Mouse (Mus musculus) kidney, adult 8-10 months (tissue): ENCODE results near the gene Tomm40.

Source experiments
- DNase-seq, 2 experiments: peaks; one replicate each; pipeline ENCODE4 v3.0.0; 2022

Tomm40 gene

DNA sequence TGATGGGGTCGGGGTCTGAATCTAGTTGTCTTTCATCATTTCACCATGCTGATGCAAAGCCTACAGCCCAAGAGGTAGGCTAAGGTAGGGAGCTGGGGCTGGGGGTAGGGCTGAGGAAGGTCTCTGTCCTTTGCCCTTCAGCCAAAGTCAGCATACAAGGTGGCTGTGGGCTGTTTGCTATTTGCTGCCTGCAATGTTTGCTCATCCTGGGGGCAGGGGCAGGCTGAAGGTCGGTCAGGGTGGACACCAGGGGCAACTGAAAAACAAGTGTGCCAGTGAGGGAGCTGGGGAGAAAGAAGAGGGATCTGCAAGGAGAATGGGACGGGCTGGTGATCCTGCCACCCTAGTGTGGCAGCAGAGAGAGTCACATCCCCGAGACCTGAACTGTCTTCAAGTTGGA lies 29.9 kb downstream of the Tomm40 start:
- DNase-seq, result no peak

DNA sequence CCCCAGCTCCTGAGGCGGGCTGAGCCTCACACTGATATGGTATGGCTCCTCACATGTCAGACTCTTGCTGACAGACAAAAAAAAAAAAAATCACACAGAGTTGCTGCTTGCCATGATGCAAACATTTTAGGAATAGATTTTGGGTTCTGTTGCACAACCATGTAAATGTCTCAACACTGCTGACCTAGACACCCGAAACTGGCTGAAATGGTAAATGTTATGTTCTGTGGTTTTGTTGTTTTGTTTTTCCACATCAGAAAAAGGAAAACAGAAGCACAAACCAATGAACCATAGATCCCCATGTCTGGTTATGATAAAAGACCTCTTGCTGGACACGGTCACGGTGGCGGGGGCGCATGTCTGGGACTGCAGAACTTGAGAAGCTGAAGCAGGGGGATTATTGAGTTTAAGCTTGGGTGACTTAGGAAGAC lies 31.5 kb downstream of the Tomm40 start:
- DNase-seq, result no peak

DNA sequence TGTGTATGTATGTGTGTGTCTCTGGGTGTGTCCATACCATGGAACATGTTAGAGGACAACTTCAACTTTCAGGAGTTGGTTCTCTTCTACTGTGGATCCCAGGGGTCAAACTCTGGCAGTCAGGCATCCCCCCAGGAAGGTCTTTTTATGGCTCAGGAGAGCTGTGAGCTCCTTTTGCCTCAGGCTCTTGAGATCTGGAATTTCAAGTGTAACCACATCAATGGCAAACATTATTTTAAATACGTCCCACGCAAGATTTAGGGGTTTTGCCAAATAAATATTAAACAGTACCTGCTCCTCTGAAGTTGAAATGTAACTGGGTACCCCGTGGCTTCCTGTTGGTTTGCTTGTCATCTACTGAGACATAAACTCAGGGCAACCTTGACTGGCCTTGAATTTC lies 32.3 kb downstream of the Tomm40 start:
- no peak for DNase-seq

- no peak for DNase-seq
Observed at GRCm38 (mm10) chr7:19681202-19681694, 34.0 kb downstream of the Tomm40 start, which contains the start of the genes Gm44805 and Apoc4. Gm44805 (minus strand) TSS chr7:19681423. Apoc4 (minus strand) TSS chr7:19681479.

GRCm38 (mm10) chr7:19680702-19681101 lies 34.5 kb downstream of the Tomm40 start:
- no peak for DNase-seq

DNA sequence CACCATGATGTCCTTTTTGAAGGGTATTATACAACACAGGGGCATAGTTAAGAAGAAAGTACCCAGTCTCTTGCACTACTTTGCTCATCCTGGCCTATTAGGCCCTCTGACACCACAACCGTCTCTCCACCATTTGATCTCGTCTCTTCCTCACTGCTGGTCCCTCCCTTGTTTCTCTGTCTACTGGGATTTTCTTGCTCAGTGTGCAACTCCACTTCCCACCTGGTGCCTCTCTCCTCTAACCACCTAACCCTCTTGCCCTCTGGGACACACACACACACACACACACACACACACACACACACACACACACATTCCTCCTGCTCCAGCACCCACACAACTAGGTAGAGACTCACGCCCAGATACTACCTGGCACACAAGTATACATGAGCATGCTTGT lies 36.3 kb downstream of the Tomm40 start:
- DNase-seq, result no peak

DNA sequence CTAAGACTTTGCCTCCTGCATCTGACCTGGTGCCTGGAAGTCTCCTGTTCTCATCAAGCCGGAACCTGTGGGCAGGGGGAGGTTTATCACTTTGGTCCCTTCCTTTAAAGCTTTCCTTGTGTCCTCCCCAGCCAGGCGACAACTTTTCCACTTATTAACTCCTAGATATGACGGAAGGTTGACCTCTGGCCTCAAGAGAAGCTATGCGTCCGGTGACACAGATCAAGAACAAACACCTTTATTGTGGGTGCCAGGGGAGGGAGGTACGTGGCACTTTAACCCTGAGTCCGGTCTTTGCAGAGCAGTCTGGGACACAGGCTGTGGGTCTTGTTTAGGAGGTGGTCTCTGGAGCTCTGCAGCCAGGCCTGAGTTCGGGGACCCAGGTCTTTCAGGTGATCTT lies 37.4 kb downstream of the Tomm40 start, which contains the start of gene Apoc2:
Gene Apoc2 (minus strand): TSS at position 70 of the 400 bp plus-strand sequence.
- no peak for DNase-seq

GRCm38 (mm10) chr7:19676662-19677061 lies 38.6 kb downstream of the Tomm40 start:
- no peak for DNase-seq

DNA sequence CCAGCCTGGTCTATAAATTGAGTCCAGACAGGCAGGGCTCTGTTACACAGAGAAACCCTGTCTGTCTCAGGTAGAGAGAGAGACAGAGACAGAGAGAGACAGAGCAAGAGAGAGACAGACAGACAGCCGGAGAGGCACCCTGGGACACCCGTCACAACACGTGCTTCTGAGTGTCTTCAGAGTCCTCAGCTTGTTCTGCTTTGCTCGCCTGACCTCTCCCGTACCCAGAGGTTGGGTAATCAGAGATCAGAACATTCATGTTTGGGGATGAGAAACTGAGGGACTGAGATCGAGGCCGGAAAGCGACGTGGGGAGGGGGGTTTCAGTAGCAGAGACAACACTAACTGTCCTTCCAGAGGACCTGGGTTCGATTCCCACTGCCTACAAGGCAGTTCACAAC lies 39.4 kb downstream of the Tomm40 start:
- DNase-seq, result no peak

GRCm38 (mm10) chr7:19673083-19673699 lies 42.0 kb downstream of the Tomm40 start:
- no peak for DNase-seq

DNA sequence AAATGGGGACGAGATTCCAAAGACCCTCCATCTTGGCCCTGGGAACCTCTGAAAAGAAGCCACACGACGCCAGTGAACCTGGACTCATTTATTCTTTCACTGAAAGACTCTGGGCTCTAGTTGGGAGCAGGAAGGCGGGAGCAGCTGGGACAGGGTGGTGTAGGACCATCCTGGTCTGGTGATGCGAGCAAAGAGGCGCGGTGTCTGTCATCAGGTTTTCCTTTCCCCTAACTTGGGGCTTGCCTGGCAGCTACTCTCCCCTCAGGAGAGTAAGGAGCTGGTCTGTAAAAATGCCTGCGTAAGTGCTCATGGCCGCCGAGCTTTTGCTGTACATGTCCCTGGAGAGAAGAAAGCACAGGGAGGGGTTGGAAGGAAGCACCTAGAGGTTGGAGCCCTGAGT lies 43.7 kb downstream of the Tomm40 start:
- no peak for DNase-seq

DNA sequence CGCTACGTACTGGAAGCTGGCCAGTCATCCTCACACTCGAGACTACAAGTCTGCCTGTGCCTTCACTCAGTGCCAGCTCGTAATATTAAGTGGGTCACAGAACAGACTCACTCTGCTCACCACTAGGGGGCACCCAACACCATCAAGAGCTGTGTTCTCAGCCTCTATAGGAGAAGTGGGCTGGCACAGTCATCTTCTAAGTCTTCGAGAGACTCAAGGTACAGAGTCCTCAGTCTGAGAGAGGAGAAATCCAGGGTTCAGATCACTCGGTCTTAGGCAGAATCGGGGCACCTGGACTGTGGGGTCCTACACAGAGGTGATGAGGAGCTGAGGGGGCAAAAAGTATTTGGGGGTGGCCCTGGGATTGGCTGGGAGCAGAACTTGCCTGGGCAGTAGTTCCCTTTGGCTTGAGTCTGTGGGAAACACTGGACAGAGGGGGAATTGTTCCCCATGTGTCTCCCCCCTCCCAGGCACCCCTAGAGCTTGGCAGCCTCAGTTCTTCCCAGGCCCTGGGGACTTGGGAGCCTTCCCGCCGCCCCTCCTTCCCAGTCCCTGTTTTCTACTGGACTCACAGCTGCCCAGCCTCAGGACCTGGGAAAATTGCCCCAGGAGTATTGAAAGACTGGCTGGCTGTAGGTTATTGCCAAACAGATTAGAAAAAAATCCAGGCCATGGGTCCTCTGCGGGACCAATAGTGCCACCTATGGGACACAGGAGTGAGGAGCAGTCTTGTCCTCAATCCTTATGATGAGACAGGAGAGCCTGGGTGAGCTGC lies 46.1 kb downstream of the Tomm40 start:
- peak; percentile 92 to 95 for DNase-seq

- DNase-seq, result no peak
Observed at GRCm38 (mm10) chr7:19667434-19667833, 47.8 kb downstream of the Tomm40 start.

- DNase-seq, result no peak
Observed at GRCm38 (mm10) chr7:19666750-19667149, 48.5 kb downstream of the Tomm40 start.

DNA sequence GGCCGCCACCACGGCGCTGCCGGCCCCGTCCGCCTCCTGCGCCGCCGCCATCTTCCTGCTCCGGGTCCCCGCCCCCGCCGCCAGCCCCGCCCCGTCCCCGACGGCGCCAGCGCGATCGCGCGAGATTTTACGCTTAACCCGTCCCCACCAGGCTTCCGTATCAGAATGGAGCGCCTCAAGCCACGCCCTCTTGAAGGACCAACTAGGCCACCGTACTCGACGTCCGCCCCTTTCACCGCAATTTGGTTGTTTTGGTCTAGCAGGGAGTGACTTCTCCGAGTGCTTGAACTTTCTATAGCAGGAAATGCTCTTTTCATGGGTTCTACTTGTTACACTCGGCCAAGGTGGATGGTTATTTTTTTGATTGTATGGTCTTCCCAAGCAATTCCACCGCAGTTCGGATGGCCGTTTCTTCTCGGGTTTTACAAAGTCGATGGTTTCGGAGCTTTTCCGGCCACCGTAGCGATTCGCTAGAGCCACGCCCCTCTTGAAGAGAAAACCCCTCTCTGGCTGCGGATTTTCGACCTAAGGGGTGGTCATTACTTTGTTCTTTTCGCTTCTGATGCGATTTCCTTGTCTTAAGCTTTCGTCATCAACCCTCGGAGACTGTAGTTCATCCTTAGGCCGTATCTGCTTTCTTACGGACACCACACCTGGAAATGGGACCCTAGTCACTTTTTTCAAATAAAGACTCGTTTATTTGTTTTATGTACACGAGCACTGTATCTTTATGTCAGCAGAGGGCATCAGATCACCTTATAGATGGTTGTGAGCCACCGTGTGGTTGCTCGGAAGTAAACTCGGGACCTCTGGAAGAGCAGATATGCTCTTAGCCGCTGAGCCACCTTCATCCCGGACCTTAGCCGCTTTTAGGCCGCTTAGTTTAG lies 50.0 kb downstream of the Tomm40 start, which contains the start of gene Clptm1:
Gene Clptm1 (minus strand): TSS at position 79 of the 887 bp plus-strand sequence.
- peak; percentile 96 to 98 for DNase-seq

DNA sequence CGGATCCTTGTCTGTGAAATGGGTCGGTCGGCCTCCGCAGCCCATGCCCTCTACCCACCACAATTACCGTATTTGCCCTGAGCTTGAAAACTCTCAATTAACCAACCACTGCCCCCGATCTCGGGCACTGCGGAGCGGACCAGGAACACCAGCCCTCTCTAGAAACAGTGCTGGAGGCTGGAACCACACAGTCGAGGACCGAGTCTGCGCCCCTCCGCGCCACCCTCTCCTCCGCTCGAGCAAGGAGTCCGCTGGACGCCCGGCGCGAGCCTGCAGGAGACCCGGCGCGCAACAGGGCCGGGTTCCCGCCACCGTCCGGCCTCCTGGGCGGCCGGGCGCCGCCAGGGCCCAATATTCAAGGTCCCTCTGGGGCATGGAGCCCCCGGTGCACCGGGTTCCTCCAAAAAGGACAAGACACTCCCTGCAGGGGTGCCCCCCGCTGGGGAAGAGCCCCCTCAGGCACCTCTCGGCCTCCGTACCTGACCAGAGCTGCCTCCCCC lies 50.7 kb downstream of the Tomm40 start:
- DNase-seq, result no peak

GRCm38 (mm10) chr7:19663940-19664339 lies 51.3 kb downstream of the Tomm40 start:
- DNase-seq, result no peak

DNA sequence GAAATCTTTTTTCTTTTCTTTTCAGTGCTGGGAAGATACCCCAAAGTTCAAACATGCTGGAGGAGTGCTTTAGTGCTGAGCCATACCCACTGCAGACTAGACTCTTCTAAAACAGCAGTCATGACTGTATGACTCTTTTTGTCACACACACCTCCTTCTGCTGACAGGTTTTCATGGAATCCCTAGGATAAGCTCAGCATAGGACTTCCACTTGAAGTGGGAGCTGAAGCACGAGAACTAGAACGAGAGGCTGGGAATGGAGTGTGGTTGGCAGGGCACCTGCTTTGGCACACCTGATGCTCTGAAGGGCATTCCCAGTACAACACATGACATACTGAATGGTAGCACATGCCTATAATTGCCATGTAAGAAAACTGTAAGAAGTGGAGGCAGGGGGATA lies 62.6 kb downstream of the Tomm40 start:
- DNase-seq, result no peak
